Mouse (Mus musculus) testis, adult 2 months (tissue): ENCODE measurements around the gene Pdzd4.

Experiments
- CTCF ChIP-seq: fragments of 200-500 bp; IDR thresholded peaks from 2 replicates; pipeline ENCODE4 v1.5.1; 2012; ENCODE audit warnings: low read depth, mild to moderate bottlenecking, inconsistent platforms, low read length, moderate library complexity; ENCODE audit not compliant: control insufficient read depth, insufficient read depth, insufficient replicate concordance
- POLR2A ChIP-seq: fragments of 200-500 bp; IDR thresholded peaks from 2 replicates; pipeline ENCODE4 v1.6.1; 2012; ENCODE audit warnings: low read depth, mild to moderate bottlenecking, inconsistent platforms, low read length, moderate library complexity; ENCODE audit not compliant: control insufficient read depth

GRCm38 (mm10) chrX:73744774-73745481 lies 79.8 kb downstream of the Pdzd4 start:
- TF ChIP-seq POLR2A: no peak
- TF ChIP-seq CTCF: no peak
